Mouse (Mus musculus) frontal cortex, adult 2 months (tissue): ENCODE data around the gene Tbc1d8. TPM values are rescaled to one million over a fixed set of nuclear protein-coding genes. Genes with fewer than 3 reads are reported as not detected.
A peak's percentile ranks its signal among the peaks of the same experiment; 100 is the strongest.

Experiments used
- DNase-seq, 2 experiments: peaks; one replicate each; pipeline ENCODE4 v3.0.0; 2022; ENCODE audit warnings: low spot score in 1 of 2; ENCODE audit errors: extremely low spot score in 1 of 2
- polyA plus RNA-seq: library from polyadenylated mRNA; depleted of rRNA; stranded (reverse); fragments of >200 nt; gene quantifications from 2 replicates; pipeline ENCODE4 v1.2.3, GENCODE M21; 2012

The Tbc1d8 gene
- polyA plus RNA-seq, 1 experiment, result 20.7 TPM

DNA sequence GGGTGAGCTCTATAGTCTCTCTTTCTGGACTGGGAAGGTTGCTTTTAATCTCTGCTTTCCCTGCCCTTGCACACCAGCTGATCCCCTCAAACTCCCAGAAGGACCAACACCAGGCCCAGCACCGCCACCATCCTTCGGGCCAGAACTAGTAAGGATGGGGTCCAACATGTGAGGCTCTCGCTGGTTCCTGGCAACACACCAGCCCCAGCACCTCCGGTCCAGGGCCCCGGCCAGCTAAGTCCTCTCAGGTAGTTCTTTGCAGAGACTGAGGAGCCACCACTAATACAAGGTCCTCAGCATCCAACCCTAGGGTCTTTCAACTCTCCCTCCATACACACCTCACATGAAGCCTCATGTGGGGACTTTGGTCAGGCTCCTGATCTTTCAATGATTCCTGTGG lies 29.7 kb downstream of the Tbc1d8 start:
- no peak for DNase-seq

DNA sequence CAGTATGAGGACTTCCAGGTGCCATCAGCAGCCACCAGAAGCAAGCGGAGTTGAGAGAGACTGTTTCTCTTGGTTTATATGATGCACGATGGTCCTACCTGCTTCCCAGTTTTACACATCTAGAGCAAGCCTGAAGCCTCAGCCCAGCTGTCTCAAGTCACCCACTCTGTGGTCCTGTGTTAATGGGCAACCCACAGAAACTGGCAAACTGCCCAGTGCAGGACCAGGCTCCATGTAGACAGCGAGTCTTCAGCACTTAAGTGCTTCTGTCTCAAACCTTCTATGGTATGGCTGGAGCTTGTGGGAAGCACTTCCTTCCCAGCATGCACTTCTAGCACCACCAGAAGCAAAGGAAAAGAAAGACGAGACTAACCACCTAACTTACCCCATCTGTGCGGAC lies 30.3 kb downstream of the Tbc1d8 start:
- no peak for DNase-seq

DNA sequence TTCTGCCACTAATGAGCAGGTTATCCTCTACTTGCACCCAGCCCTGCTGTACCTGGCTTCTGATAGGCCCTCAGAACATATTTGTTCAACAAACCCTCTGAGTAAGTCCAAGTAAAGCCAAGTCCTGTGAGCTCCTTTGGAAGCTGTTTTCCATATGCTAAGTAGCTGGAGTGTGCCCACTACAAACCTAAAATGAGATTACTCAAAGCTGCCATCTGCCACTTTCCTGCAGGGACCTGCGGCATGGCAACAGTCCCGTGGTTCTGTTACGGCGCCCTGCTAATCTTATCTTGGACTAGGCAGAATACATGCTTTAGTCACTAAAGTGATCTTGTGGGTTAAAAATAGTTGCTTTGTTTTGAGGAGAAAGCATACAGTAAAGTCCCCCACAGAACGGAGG lies 32.4 kb downstream of the Tbc1d8 start:
- peak; percentile 72 to 87 for DNase-seq

DNA sequence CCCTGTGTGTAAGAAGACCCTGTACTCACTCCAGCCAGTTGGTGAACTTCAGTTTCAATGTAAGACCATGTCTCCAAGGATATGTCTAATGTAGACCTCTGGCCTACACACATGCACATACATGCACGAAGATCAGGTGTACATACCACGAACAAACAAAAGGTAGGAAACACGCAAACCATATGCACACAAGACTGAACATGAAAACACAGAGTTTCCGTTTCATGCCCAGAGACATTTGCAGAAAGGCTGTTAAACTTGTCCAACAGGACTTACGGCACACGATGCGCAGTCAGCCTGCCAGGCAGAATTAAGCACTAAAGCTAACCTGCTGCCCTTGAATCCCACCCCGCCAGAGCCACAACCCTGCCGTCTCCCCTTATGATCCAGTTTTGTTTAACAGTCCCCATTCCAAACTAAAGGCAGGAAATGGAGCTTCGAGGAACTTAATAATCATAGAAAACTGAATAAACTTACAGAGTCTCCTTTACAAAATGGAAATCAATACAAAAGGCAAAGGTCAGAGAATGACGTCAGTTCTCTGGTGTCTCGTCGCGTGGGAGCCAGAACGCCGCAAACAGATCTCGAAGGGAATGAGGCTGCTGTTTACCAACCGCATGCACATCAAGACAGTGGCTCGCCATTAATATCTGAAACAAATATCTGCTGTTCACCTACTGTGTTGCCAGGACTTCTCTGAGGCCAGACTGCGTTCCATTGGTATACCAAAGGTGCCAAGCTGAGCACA lies 33.1 kb downstream of the Tbc1d8 start:
- no peak for DNase-seq

- no peak for DNase-seq
Observed at GRCm38 (mm10) chr1:39443764-39444163, 34.8 kb downstream of the Tbc1d8 start.

DNA sequence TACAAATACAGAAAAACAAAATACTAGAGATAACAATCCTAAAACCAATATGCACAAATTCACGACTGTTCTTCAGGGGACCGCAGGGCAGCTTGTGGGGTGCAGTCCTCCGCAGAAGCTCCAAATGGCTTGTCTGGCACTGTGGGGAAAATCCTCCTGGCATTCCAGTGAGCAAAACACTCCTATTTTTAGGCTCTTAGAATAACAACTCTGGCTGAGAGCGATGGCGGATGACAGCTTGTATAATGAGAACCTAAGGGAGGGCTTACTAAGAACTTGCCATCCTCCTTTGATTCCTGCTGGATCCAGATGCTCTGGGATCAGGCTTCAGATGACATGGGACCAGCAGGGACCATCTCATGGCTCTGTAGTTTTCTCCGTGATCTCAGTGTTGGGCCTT lies 36.9 kb downstream of the Tbc1d8 start:
- peak; percentile 70 to 75 for DNase-seq

GRCm38 (mm10) chr1:39439661-39440548 lies 38.6 kb downstream of the Tbc1d8 start:
- peak in 1 of 2 experiments; percentile 32 for DNase-seq

- no peak for DNase-seq
Observed at GRCm38 (mm10) chr1:39438629-39439028, 39.9 kb downstream of the Tbc1d8 start.

DNA sequence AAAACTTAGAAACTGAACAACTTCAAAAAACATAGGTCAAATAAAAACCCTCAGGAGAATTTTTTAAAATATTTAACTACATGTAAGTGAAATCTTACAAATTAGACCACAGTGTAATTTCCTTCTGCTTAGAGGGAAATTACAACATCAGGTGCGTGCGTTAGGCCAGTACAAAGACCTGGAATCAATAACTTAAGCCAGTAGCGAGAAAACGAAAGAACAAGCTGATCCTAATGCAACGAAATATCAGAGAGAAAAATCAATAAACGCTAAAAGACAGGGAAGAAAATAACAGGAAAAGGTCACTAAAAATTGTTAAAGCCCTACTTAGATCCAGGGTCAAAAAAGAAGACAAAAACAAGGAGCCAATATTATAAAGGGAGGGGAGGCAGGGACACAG lies 44.3 kb downstream of the Tbc1d8 start:
- no peak for DNase-seq

DNA sequence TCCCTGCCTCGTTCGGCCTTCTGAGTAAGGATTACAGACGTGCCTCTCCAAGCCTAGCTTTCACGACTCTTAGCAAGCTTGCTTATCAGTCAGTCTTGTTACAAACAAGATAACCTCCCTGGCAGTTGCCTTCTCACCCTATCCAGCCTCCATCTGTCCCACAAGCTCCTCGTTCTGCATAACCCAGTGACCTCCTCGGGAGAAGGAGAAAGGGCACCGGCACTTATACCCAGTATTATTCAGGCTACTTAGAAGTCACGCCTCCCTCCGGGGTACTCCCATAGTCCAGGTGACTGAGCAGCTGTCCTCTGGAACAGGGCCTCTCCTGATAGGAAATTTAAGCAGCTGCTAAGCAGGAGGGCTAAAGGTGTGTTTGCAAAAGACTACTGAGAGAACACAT lies 48.5 kb downstream of the Tbc1d8 start:
- DNase-seq, result no peak

- DNase-seq, result no peak
Observed at GRCm38 (mm10) chr1:39429015-39429414, 49.5 kb downstream of the Tbc1d8 start.

- no peak for DNase-seq
Observed at GRCm38 (mm10) chr1:39428280-39428679, 50.3 kb downstream of the Tbc1d8 start.

DNA sequence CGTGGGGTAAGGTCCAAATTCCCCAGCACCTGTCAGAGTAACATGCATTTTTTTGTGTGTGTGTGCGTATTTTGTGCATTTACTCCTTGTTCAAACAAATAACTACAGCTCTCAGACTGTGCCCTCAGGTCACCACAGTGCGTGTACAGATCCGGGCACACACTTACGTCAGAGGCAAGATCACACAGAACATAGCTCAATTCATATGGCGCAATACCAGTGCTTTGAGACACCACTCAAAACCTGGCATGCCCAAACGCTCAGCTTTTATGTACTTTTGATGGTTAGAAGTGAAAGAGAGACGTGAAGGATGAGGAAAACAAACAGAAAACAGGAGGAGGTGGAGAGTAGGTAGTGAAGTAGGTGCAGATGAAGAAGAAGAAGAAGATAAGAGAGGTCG lies 53.1 kb downstream of the Tbc1d8 start:
- no peak for DNase-seq

- no peak for DNase-seq
Observed at GRCm38 (mm10) chr1:39420987-39421386, 57.6 kb downstream of the Tbc1d8 start.

GRCm38 (mm10) chr1:39418852-39419251 lies 59.7 kb downstream of the Tbc1d8 start:
- DNase-seq, result no peak

- no peak for DNase-seq
Observed at GRCm38 (mm10) chr1:39417817-39418216, 60.7 kb downstream of the Tbc1d8 start.

DNA sequence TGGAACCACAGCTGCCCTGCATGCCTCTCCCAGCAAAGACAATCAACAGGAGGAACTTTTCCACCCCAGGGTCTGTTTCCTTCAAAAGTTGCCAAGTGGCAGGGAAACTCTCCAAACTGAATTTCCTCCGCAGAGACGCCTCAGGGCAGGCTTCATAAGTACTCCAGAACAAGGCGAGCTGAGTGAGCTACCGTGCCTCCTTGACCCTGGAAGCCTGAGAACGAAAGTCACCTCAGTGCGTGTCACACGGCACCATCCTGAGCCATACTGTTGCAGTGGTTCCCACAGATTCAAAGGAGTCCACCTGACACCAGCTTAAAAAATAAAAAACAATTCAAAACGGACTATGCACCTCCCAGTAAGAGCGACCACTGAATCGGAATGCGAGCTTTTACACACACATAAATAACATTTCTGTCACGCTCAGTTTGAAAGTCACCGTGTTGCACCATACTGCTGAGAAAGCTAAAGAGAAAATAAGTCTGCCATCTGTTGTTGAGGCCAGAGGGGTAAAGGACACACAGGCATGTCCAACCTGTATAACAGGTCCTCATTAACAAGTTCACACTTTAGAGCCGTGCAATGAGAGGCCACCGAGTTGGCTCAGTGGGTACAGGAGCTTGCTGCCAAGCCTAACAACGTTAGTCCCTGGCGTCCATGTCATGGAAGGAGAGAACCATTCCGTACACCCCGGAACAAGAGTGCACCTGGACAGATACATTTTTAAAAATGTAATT lies 68.3 kb downstream of the Tbc1d8 start:
- DNase-seq, result no peak

DNA sequence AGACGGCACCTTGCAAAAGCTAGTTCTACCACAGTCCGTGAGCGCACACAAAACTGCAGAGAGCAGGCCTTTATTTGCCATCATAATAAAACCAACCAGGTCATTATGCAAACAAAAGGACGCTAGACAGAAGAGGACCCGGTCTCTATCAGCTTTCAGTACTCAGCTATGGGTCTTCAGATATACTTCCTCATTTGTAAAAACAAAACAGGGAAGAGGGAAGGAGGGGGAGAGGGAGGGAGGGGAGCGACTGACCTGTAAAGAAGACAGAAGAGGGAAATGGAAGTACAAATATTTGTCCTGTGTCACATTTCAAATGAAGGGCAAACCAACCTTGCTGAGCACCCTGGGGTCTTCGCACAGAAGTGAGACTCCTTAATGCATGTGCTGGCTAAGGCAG lies 69.9 kb downstream of the Tbc1d8 start:
- no peak for DNase-seq

DNA sequence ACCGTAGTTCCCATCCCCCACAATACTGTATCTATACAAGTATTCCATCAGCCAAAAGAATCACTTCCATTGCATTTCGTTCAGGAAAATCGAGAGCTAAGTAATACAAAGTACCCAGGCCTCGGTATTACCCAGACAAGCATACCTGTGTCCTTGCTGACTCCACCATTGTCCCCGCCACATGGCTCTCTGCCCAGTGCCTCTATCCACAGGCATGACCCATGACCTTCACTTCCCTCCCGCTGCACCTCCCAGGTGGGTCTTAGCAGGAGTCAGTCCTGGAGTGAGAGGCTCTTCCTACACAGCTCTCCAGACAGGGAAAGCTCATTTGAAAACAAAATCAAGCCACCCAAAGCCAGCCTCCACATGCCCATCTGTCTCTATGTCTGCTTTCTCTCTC lies 70.4 kb downstream of the Tbc1d8 start:
- no peak for DNase-seq

DNA sequence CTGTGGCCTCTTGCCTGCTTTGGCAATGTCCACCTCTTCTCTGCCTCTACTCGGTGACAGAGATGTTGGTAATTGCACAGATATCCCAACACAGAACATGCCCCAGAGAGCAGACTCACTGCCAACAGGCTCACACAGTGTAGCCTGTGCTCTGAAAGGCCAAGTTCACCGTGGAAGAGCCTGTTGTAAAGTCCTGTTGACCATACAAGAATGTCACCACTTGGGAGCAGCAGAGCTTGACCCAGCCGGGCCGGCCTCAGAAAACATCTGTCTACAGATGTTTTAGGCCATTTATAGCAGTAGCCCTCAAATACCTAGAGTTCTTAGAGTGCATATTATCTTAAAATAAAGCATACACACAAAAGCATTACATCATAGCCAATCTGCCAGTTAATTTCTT lies 71.4 kb downstream of the Tbc1d8 start:
- DNase-seq, result no peak

DNA sequence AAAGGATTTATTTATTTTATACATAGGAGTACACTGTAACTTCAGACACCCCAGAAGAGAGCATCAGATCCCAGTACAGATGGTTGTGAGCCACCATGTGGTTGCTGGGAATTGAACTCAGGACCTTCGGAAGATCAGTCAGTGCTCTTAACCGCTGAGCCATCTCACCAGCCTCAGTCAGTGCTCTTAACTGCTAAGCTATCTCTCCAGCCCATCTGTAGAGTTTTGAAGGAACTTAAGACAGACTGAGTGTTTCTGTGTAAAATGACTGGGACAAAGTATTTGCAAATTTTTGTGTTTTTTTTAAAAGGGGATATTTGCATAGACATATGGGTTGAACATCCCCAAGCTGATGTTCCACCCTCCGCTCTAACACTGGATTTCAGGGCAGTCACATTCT lies 78.4 kb downstream of the Tbc1d8 start:
- no peak for DNase-seq
